Mouse (Mus musculus) bone marrow, adult 2 months (tissue): ENCODE results near the gene Igf2bp3. TPM values are rescaled to one million over a fixed set of nuclear protein-coding genes. Genes with fewer than 3 reads are reported as not detected.

ENCODE experiments used
- H3K27ac ChIP-seq: fragments of 200-500 bp; 2 replicates; pipeline ENCODE4 v1.5.1; 2012; ENCODE audit warnings: low read depth, mild to moderate bottlenecking, control low read depth, inconsistent platforms, low read length; ENCODE audit not compliant: control insufficient read depth, poor library complexity, insufficient read depth
- H3K4me1 ChIP-seq: fragments of 200-500 bp; 2 replicates; pipeline ENCODE4 v1.6.1; 2011; ENCODE audit warnings: low read length; ENCODE audit not compliant: control insufficient read depth, insufficient read depth
- H3K4me3 ChIP-seq: fragments of 200-500 bp; replicated peaks from 2 replicates; pipeline ENCODE3; 2011; ENCODE audit warnings: mild to moderate bottlenecking, low read depth, low read length, control low read depth; ENCODE audit not compliant: control insufficient read depth
- CTCF ChIP-seq: fragments of 200-500 bp; IDR thresholded peaks from 2 replicates; pipeline ENCODE4 v1.5.1; 2011; ENCODE audit warnings: low read length, control low read depth; ENCODE audit not compliant: control insufficient read depth, insufficient read depth
- POLR2A ChIP-seq: fragments of 200-500 bp; IDR thresholded peaks from 2 replicates; pipeline ENCODE4 v1.6.1; 2011; ENCODE audit warnings: low read depth, mild to moderate bottlenecking, control low read depth, low read length, borderline replicate concordance; ENCODE audit not compliant: control insufficient read depth
- WGBS: fragments of 180-500 bp; shearing (Covaris S2); methylation state at CpG from one replicate; pipeline ENCODE4 v1.1.7; 2018; 5-methylcytosine and 5-hydroxymethylcytosine counted together
- polyA plus RNA-seq: library from polyadenylated mRNA; stranded (reverse); fragments of >200 nt; gene quantifications from 2 replicates; pipeline ENCODE4 v1.2.4, GENCODE M21; 2011; ENCODE audit warnings: low replicate concordance; ENCODE audit not compliant: missing spikeins, insufficient read depth, insufficient read length

The Igf2bp3 gene
- polyA plus RNA-seq, 1 experiment = 2.7 TPM

DNA sequence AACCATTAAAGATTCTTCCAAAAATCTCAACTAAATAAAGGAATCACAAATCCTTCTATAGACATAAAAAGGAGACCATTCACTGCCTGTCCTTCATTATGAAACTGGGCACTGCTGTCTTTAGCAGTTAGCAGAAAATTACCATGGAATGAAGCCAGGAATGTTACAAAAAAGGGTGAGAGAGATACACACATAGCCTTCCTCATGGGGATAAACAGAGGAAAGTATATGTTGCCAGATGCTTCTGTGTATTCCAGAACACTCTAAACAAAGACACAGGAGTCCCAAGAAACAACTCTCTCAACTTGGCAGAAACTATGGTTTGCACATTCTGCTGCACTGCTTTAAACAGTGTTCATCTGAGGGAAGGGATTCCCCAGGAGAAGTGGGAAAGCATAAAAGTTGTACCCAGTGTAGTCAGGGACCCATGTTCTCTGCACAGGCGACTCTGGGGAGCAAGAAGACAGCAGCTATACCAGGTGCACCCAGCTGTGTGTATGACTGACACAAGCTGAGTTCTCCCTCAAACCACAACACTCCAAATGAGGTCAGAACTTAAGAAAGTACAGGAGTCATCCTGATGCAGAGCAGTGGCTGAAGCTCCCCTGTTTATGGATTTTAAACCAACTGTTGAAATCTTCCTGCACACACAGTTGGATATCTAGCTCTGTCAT lies 95.2 kb downstream of the Igf2bp3 start:
- no peak overlapping the region for H3K4me3 ChIP-seq

DNA sequence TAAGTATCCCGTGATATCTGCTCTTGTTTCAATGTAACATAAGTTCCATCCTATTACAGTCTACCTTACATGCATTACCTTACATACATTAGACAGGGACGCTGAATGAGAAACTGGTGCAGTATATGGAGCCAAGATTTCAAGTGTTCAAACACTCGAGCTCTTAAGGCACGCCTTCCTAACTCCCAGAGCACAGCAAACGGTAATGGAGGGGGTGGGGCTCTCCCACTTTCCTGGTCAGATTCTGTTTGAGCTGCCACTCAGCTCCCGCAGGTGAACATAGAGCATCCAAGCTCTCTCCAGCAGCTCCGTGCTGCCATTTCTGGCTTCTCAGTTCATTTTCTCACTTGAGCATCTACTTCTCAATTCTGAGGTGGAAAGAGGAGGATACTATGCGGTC lies 96.3 kb downstream of the Igf2bp3 start:
- 71% methylated on average over 8 of the region's 8 CpGs for WGBS
- TF ChIP-seq POLR2A (no peak), CTCF (no peak)
- no peaks in the 10 kb centered on the region for H3K4me1 ChIP-seq
- H3K4me3 ChIP-seq = no peak overlapping the region
- no peak overlapping the region for H3K27ac ChIP-seq

More for the DNA sequence above, 95.2 kb downstream of the Igf2bp3 start:
- Histone ChIP-seq H3K27ac (no peak overlapping the region), H3K4me1 (no peaks in the 10 kb centered on the region)
- TF ChIP-seq CTCF (no peak), POLR2A (no peak)
- WGBS = 43% methylated on average over 1 of the region's 1 CpGs

DNA sequence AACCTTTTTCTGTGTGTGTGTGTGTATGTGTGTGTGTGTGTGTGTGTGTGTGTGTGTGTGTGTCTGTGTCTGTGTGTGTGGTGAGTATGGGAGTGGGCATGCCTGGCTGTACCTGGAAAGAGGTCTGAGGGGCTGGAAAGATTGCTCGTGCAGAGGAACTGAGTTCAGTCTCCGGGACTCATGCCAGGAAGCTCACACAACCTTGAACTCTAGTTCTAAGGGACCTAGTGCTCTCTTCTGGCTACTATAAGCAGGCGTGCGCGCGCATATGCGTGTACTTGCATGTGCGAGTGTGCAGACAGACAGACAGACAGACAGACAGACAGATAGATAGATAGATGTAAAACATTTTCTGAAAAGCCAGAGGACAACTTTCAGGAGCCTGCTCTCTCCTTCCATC lies 98.5 kb downstream of the Igf2bp3 start:
- WGBS = 88% methylated on average over 8 of the region's 8 CpGs
- Histone ChIP-seq H3K27ac (no peak overlapping the region), H3K4me3 (no peak overlapping the region), H3K4me1 (no peaks in the 10 kb centered on the region)
- TF ChIP-seq CTCF (no peak), POLR2A (no peak)

DNA sequence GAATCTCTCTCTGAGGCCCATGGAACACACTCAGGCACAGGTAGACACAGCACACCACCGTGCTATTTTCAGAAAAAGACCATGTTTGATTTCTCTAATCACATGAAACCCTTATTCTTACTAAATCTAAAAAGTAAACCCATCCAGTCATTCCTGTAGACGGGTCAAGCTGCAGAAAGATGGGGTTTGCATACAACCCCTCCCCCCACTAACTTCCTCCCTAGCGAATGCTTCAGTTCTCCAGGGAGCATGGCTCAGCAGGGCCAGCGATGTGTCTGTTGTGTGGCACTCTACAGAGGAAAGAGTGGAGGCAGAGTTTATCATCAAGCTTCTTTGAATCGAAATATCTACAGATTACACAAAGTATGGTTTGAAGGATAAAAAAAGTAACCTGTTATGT lies 99.2 kb downstream of the Igf2bp3 start:
- 43% methylated on average over 5 of the region's 5 CpGs for WGBS
- TF ChIP-seq POLR2A = no peak
- TF ChIP-seq CTCF = no peak
- Histone ChIP-seq H3K4me3 (no peak overlapping the region), H3K27ac (no peak overlapping the region), H3K4me1 (no peaks in the 10 kb centered on the region)

DNA sequence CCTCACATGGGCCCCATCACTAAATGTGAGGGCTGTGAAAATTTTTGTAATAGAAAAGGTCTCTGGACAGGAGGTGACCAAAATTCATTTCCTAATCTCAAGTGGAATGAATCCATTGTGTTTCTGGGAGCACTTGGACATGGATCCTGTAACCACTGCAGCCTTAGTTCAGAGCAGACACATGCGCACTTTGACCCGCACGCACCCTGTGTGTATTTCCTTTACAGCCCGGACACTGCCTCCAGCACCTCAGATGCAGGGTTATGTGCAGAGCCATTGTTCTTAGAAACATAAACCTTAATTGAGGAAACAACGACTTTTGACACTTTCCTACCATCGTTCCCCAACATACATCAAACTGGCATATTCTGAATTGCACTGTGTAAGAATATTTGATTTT lies 100.3 kb downstream of the Igf2bp3 start:
- TF ChIP-seq POLR2A (no peak), CTCF (no peak)
- 90% methylated on average over 6 of the region's 6 CpGs for WGBS
- Histone ChIP-seq H3K4me1 (no peaks in the 10 kb centered on the region), H3K4me3 (no peak overlapping the region), H3K27ac (no peak overlapping the region)

DNA sequence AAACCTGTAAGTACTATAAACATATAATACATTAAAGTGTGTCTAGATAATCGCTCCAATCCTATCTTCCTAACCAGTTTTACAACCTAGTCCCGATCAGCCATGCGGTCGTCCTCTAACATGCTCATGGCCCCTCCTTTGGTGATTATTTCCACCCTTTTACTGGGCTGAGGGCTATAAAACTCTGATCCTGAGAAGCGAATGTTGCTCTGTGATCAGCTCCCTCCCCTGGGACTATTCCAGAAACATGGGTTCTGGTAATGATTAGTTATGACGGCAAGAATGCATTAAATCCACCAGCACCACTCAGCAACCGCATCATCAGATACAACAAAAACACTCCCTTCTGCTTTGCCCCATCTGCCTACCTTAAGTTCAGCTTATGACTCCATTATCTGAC lies 100.9 kb downstream of the Igf2bp3 start:
- H3K4me1 ChIP-seq = no peaks in the 10 kb centered on the region
- 86% methylated on average over 7 of the region's 7 CpGs for WGBS

DNA sequence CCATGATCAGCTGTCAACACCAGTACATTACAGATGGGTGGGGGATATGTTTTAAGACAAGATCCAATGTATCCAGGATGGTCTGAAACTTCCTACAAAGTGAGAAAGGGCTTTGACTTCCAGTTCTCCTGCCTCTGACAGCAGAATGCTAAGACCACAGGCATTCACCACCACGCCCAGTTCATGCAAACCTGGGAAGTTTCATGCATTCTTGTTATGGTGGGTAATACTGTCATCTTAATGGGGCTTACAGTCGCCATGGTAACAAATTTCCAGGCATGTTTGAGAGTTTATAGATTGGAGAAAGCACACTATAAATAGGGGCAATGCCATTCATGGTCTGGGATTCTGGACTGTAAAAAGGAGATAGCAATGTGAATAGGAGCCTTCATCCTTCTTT lies 105.6 kb downstream of the Igf2bp3 start:
- Histone ChIP-seq H3K27ac (no peak overlapping the region), H3K4me3 (no peak overlapping the region), H3K4me1 (no peaks in the 10 kb centered on the region)
- 78% methylated on average over 2 of the region's 2 CpGs for WGBS
- no peak for TF ChIP-seq CTCF
- no peak for TF ChIP-seq POLR2A

More for the DNA sequence above, 100.9 kb downstream of the Igf2bp3 start:
- Histone ChIP-seq H3K27ac (no peak overlapping the region), H3K4me3 (no peak overlapping the region)
- TF ChIP-seq POLR2A (no peak), CTCF (no peak)

DNA sequence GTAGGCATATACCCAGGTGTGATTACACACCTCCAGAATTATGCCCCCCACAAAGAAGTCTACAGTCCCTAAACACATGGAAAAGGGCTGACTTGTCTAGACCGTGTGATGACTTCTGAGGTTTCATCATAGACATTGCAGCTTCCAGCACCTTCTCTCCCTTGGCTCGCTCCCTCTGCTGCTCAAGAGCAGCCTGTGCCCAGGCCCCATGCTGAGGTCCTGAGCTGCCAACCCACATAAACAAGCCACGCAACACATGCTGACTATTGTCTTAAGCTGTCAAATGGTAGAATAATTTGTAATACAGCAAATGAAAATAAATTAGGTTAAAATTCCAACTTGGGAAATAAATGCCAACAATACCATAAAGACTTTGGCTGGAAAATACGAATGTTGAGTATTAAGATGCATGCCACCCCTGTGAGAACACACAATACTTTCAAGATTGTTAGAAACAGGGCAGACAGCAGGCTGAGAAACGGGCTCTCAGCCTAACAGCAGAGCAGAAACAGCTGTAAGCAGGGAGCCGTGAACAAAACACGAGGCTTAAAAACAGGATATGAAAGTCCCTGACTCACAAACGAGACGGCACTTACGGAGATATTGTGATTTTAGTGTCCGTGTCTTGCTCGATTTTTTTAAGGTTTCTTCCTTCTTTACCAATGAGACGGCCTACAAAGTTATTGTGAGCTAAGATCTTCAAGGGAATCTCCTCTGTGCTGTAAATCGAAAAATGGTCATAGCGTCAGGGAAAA lies 107.8 kb downstream of the Igf2bp3 start:
- TF ChIP-seq CTCF (no peak), POLR2A (no peak)
- WGBS = 77% methylated on average over 15 of the region's 15 CpGs
- Histone ChIP-seq H3K4me1 (no peaks in the 10 kb centered on the region), H3K27ac (no peak overlapping the region), H3K4me3 (no peak overlapping the region)

DNA sequence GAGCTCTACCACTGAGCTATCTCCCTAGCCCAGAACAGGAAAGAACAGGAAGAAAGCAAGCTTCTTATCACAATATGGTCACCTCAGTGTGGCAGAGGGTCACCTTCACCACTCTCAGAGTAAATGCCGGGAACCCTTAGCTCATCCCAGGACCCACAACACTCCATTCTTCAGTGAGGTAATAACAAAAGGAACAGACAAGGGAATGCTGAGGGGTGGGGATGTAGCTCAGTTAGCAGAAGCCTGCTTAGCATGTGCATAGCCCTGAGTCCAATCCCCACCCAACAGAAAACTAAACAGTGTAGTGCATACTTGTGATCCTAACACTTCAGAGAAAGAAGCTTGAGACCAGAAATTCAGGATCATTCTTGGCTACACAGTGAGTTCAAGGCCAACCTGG lies 115.7 kb downstream of the Igf2bp3 start:
- TF ChIP-seq POLR2A = no peak
- no peak for TF ChIP-seq CTCF
- Histone ChIP-seq H3K4me1 (no peaks in the 10 kb centered on the region), H3K27ac (no peak overlapping the region), H3K4me3 (no peak overlapping the region)
- 73% methylated on average over 1 of the region's 1 CpGs for WGBS
